Mouse (Mus musculus) gastrocnemius, adult 2 months (tissue): ENCODE results near the gene Trim80. TPM values are rescaled to one million over a fixed set of nuclear protein-coding genes. Genes with fewer than 3 reads are reported as not detected.

Experiments
- DNase-seq: peaks from one replicate; pipeline ENCODE4 v3.0.0; 2022
- H3K27ac ChIP-seq: fragments of 200-600 bp; 2 replicates; pipeline ENCODE4 v1.8.1; 2022; ENCODE audit warnings: mild to moderate bottlenecking
- H3K4me3 ChIP-seq: fragments of 200-600 bp; 2 replicates; pipeline ENCODE4 v1.8.1; 2022; ENCODE audit warnings: mild to moderate bottlenecking, moderate library complexity
- CTCF ChIP-seq: fragments of 200-600 bp; IDR thresholded peaks from 2 replicates; pipeline ENCODE4 v1.8.1; 2022; ENCODE audit warnings: antibody characterized with exemption, mild to moderate bottlenecking, moderate library complexity
- intact Hi-C: fragments of 180-260 bp; cut with DNase I; formaldehyde crosslinking; loops from one replicate; pipeline ENCODE4 v1.15.1; 2025
- long read RNA-seq, 2 experiments: library from polyadenylated mRNA; stranded (forward); transcript quantifications; one replicate each; pipeline ENCODE4 v2.0.0; 2021
- total RNA-seq, 2 experiments: library from RNA; stranded (reverse); gene quantifications; 2 replicates each; pipeline ENCODE4 v1.2.3; 2021

The Trim80 gene
- total RNA-seq: not detected
- long read RNA-seq, experiment 1: 0 reads
- long read RNA-seq, experiment 2: 0 reads

- no peak within 1 kb of the TSS for H3K27ac ChIP-seq
- DNase-seq: peak; percentile 11
- no peak within 1 kb of the TSS for H3K4me3 ChIP-seq
- 0 out of 2 replicates have a peak, but pooled peaks have one; percentile 5 for TF ChIP-seq CTCF
- intact Hi-C loops: no loop called here
Observed at GRCm38 (mm10) chr11:115439906-115440595, at the start of gene Trim80. Trim80 (plus strand) TSS chr11:115440545.

- Histone ChIP-seq H3K27ac (no peak overlapping the region), H3K4me3 (no peak overlapping the region)
- intact Hi-C loops: no loop called here
- no peak for TF ChIP-seq CTCF
- no peak for DNase-seq
Observed at GRCm38 (mm10) chr11:115391358-115391757, 49.0 kb upstream of the Trim80 start.

DNA sequence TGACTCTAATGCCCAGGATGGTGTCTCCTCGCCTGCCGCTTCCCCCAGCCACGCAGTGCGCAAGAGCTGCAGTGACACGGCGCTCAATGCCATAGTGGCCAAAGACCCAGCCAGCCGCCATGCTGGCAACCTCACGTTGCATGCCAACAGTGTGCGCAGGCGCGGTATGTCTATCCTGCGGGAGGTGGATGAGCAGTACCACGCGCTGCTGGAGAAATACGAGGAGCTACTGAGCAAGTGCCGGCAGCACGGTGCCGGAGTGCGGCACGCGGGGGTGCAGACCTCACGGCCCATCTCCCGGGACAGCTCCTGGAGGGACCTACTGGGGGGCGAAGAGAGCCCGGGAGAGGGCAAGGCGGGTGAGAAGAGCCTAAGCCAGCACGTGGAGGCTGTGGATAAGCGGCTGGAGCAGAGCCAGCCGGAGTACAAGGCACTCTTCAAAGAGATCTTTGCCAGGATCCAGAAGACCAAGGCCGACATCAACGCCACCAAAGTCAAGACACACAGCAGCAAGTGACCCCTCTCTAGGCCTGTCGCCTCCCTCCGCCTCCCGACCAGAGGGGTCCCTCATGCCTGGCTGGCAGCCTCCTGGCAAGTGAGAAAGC lies 46.5 kb upstream of the Trim80 start:
- Histone ChIP-seq H3K27ac (no peak overlapping the region), H3K4me3 (no peak overlapping the region)
- no peak for TF ChIP-seq CTCF
- intact Hi-C loops: no loop called here
- no peak for DNase-seq

DNA sequence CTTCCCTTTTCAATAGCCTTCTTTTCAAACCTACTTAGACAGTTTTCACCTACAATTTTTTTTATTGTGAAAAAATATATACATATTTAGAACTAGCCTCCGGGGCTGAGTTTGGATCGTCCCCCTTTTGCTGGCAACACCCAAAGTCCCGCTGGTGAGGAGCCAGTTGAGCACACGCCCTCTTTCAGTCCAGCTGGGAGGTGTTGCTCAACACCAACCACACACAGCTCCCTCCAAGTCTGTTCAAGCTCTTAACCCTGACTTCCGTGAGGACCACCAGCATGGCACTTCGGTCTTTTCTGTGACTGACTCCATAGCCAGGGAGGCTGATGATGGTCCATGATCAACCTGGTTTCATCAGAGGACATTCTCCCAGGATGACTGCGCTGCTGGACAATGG lies 42.3 kb upstream of the Trim80 start:
- no peak overlapping the region for H3K4me3 ChIP-seq
- DNase-seq: peak; percentile 46
- no peak overlapping the region for H3K27ac ChIP-seq
- no peak for TF ChIP-seq CTCF
- intact Hi-C loops: no loop called here

DNA sequence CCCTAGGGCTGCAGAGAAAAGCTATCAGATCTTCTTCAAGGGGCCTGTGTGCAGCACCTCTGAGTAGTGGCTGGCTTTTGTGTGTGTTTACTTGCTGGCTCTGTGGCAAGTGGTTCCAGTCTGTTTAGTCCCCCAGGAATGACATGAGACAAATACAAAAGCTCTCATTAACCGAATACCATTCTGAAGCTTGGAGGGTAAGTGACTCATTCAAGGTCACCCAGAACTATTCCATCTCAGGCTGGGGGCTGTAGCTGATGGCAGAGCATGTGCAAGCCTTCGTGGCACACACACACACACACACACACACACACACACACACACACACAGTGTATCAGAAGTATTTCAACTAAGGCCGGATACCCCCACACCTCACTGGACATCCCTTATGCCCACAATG lies 40.2 kb upstream of the Trim80 start:
- Histone ChIP-seq H3K4me3 (no peak overlapping the region), H3K27ac (no peak overlapping the region)
- intact Hi-C loops: no loop called here
- no peak for TF ChIP-seq CTCF
- DNase-seq: no peak

GRCm38 (mm10) chr11:115400630-115401391 lies 39.5 kb upstream of the Trim80 start:
- no peak for TF ChIP-seq CTCF
- H3K27ac ChIP-seq: no peak overlapping the region
- H3K4me3 ChIP-seq: no peak overlapping the region
- intact Hi-C loops: no loop called here
- DNase-seq: no peak

DNA sequence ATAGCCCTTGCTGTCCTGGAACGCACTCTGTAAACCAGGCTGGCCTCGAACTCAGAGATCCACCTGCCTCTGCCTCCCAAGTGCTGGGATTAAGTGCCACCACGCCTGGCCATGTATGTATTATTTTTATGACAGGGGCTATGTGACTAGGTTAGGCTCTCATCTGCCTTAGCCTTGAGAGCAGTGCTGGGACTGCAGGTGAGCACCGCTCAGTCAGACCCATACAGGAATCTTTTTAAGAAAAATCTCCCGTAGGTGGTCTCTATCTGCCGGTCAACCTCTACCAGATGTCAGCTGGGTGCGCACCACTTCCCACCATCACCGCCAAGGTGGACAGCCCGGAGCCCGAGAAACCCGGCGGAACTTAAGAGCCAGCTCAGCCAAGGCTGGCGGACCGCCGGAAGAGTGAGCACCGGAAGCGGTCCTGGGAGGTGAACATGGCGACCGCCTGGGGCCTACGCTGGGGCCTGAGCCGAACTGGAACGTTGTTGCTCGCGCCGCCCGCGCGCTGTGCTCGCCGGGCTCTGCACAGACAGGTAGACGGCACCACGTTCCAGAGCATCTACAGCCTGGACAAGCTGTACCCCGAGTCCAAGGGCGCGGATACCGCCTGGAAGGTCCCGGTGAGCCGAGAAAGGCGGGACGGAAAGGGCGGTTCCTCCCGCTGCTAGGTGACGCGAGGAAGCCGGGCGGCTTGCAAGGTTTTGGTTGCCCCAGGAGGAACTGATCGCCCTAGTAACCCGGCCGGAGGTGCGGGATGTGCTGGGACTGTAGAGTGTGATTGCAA lies 36.8 kb upstream of the Trim80 start, which contains the start of gene Mrpl58:
Gene Mrpl58 (plus strand): TSS at position 415 of the 787 bp plus-strand sequence.
- peak; percentile 93 for DNase-seq
- H3K4me3 ChIP-seq: peak within 1 kb of the TSS; percentile 81
- intact Hi-C loops: no loop called here
- H3K27ac ChIP-seq: peak within 1 kb of the TSS; percentile 95
- peak; percentile 6; the same call in 1 of the 2 replicates for TF ChIP-seq CTCF

DNA sequence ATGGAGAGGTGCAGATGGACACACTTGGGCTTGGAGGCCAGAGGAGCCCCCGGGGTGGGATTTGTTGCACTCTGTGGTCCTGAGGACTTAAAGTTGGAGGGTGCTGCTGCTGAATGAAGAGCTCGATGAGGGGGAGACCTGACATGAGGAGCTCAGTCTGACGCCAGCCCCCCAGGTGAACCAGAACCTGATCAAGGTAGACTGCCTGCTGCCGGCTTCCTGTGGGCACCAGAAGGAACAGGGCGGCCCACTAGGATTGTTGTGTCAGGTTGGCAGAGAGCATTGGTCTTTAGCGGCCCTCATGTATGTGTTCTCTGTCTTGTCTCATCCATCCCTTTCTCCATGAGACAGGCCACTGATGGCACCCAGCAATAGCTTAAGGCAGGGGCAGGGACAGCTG lies 34.6 kb upstream of the Trim80 start:
- Histone ChIP-seq H3K4me3 (no peak overlapping the region), H3K27ac (no peak overlapping the region)
- no peak for DNase-seq
- intact Hi-C loops: no loop called here
- no peak for TF ChIP-seq CTCF

- intact Hi-C loops: no loop called here
- Histone ChIP-seq H3K27ac (no peak overlapping the region), H3K4me3 (no peak overlapping the region)
- no peak for DNase-seq
- no peak for TF ChIP-seq CTCF
Observed at GRCm38 (mm10) chr11:115406858-115407401, 33.4 kb upstream of the Trim80 start.

DNA sequence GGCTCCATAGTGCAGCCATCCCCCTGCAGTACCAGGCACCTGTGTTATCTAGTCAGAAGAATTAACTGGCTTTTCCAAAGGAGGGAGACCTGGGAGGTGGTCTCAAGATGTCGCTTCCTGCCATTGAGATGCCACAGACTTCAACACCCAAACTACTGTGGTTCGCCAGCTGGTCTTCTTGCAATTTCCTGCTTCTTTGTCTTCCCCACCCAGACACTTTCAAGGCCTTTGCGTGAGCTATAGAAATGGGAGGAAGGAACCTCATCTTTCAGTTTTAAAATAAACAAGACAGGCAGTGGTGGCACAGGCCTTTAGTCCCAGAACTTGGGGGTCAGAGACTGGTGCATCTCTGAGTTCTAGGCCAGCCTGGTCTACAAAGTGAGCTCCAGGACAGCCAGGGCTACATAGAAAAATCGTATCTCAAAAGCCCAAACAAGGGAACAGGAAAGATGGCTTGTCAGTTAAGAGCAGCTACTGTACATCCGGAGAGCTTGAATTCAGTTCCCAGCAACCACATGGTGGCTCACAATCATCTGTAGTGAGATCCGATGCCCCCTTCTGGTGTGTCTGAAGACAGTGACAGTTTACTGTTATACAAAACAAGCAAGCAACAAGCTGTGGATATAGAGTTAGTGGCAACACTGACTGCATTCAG lies 32.0 kb upstream of the Trim80 start:
- no peak for TF ChIP-seq CTCF
- Histone ChIP-seq H3K4me3 (no peak overlapping the region), H3K27ac (no peak overlapping the region)
- no peak for DNase-seq
- intact Hi-C loops: no loop called here

GRCm38 (mm10) chr11:115409556-115409955 lies 30.8 kb upstream of the Trim80 start:
- H3K27ac ChIP-seq: no peak overlapping the region
- no peak for DNase-seq

More at GRCm38 (mm10) chr11:115409556-115409955, 30.8 kb upstream of the Trim80 start:
- no peak for TF ChIP-seq CTCF
- no peak overlapping the region for H3K4me3 ChIP-seq
- intact Hi-C loops: no loop called here
